Mouse (Mus musculus) cerebellum, adult 18-20 months (tissue): ENCODE measurements at regions not wholly inside any gene's neighbourhood (a gene's known extent, or its start where the extent isn't known, plus 50 kb on each side); places are given as distances from the start of the nearest gene placed in this dataset.

Experiments used
- DNase-seq, 2 experiments: peaks; one replicate each; pipeline ENCODE4 v3.0.0; 2021

DNA sequence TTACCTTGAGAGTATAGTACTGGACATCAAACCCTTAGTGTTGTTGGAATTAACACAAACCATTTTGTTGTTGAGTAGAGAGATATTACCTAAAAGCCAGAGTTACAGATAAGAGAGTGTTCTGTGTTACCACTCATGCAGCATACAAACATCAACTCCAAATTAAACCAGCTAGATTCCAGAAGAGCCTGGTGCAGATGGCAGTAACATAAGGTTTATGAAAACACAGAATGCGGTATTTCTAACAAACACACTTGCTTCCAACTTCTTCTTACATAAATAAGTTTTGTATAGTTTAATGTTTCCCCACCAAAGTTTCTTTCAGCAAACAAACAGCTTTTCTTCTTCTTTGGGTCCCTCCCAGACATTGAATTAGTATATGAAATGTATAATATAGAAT is 675.1 kb downstream of the Adgrl2 start:
- no peak for DNase-seq

DNA sequence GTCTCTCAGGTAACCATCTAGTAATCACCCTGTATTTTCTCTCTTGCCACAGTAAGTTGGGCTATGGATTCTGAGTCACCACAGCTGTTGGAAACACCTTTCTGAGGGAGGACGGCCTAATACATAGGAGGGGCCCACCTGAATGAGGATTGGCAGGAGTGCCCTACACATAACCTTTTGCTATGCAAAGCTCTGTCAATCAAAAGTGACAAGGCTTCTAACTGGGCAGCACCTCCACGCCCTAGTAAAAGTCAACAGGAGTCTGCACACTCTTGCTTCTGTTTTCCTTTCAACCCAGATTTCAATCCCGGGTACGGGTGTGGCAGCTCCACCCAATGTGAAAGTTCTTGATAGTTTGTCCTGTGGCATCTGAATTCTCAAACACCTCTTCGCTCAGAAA is 694.8 kb downstream of the Adgrl2 start:
- no peak for DNase-seq

GRCm38 (mm10) chr3:148278978-148279377 is 711.4 kb downstream of the Adgrl2 start:
- no peak for DNase-seq

DNA sequence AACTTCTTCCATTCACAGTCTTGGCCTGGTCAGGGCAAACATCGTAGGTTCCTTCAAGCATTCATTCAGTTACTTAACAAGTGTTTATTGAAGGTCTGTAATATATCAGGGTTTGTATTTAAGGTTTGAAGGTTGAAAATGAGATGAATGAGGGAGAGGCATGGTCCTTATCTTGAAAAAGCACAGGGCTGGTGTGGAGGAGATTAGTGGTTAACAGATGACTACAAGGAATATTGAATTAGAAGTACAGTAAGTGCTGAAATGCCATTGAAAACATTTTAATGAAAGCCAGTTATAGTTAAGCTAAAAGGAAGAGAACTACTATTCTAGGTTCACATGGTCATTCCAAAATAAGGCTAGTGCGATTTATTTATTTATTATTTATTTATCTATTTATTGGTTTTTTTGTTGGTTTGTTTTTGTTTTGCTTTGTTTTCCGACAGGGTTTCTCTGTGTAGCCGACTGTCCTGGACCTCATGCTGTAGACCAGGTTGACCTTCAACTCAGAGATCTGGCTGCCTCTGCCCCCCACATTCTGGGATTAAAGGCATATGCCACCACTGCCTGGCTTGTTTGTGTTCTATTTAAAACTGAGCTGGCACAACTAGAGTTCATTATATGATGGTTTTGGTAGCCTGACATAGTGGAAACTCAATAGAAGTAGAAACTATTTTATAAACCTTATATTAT is 718.1 kb downstream of the Adgrl2 start:
- no peak for DNase-seq

GRCm38 (mm10) chr3:148268812-148269211 is 721.5 kb downstream of the Adgrl2 start:
- no peak for DNase-seq

DNA sequence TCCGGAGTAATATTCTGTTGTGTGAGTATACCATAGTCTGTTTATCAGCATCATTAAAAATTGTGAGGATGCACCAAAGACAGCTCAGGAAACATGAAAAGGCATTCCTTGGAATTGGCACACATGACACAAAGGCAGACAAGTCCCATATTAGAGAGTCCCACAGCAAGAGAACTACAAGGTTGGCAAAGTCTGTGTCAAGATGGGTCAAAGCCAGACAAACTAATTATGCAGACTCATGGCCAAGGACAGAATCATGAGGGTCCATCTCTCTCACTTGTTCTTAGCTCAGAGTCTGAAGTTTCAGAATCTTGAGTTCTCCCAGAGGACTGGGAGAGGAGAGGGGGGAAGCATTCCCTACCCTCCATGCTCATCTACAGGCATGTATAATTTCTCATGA is 731.1 kb downstream of the Adgrl2 start:
- no peak for DNase-seq

- peak; percentile 34 to 50 for DNase-seq
Measured at GRCm38 (mm10) chr3:148248617-148249016, 741.7 kb downstream of the Adgrl2 start.

DNA sequence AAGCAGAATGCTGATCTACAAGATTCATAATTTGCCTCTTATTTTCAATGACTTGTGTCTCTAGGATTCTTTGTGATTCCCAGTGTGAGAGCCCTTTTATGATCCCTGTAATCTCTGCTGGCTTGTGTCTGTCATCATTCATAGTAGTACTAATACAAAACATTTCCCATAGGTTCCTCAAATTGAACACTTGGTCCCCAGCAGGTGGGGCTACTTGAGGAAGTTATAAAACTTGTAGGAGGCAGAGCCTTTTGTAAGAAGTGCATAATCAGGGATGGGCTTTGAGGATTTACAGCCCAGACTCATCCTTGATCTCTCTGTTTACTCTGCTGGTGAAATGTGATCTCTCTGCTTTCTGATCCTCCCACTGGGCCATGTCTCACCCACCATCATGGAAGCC is 743.6 kb downstream of the Adgrl2 start:
- no peak for DNase-seq

- DNase-seq: no peak
Measured at GRCm38 (mm10) chr3:148238093-148238492, 752.3 kb downstream of the Adgrl2 start.

GRCm38 (mm10) chr3:148237555-148237954 is 752.8 kb downstream of the Adgrl2 start:
- no peak for DNase-seq

- no peak for DNase-seq
Measured at GRCm38 (mm10) chr3:148233616-148234015, 756.7 kb downstream of the Adgrl2 start.

DNA sequence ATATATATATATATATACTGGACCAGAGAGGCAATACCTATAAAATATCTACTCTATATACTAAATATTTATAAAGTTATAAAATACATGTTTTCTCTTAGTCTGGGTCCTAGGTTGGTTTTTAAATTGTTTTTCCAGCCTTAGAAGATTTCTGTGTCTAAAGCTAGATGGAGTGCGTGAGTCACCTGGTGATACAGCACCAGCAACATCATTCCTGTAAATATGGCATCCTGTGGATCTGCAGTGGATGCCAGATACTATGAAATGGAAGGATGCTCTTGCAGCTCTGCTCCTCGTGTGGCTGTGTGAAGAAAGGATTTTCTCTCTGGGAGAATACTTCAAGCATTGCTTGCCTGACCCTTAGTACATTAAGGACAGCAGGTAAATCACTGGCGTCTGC is 761.2 kb downstream of the Adgrl2 start:
- DNase-seq: no peak

- DNase-seq: no peak
Measured at GRCm38 (mm10) chr3:148228002-148228707, 762.2 kb downstream of the Adgrl2 start.

DNA sequence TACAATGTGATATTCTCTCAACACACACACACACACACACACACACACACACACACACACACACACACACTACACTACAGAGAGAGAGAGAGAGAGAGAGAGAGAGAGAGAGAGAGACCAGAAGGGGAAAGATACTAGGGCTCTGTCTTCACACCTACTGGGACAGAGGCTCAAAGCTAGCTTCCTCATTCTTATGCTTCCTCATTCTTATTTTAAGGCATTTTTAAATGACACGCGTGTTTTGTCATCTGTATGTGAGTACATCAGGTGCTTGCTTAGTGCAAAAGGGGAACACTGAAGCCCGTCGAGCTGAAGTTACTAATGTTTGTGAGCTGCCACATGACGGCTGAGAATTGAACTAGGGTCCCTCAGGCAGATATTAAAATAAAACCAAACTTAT is 769.5 kb downstream of the Adgrl2 start:
- DNase-seq: no peak

DNA sequence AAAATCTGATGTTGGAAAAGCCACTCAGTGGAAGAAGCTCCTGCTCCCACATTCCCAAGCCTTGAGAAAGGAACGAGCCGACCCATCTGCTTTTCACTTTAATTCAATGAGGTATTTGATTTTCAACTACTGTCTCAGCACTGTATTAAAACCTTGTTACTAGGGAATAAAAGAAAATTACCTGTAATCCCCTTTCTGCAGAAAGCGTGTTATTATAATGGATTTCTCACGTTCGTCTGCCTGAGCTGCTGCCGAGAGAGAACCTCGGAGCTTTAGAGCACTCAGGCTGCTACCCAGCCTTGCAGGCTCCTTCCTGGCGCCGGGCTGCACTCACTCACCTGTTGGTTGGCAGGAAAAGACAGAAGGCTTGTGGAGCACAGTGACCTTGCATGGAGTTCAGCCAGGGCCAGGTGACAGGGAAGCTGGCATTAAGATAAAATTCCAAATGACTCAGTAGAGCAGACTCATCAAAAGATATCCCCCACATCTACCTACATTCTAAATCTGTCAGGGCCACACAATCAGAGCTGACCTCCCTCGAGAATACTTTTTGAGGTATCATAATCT is 770.2 kb downstream of the Adgrl2 start:
- no peak for DNase-seq

GRCm38 (mm10) chr3:148202148-148202547 is 788.2 kb downstream of the Adgrl2 start:
- no peak for DNase-seq

DNA sequence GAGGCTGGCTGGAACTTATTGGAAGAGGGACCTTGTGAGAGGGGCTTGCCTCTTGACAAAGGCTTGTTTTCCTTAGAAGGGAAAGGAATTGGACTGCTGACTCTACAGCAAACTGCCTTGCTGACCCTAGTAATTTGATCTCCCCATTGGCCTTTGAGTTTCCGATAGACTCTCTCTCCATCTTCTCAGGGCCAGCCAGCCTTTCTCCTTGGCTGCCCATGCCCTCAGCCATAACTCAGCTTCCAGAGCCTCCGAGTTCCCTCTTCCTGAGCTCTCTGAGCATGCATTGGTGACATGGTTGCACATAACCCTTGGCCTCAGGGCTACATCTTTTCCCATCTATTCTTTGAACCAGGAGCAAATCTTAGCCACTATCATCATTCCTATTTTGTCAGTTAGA is 803.7 kb downstream of the Adgrl2 start:
- no peak for DNase-seq

DNA sequence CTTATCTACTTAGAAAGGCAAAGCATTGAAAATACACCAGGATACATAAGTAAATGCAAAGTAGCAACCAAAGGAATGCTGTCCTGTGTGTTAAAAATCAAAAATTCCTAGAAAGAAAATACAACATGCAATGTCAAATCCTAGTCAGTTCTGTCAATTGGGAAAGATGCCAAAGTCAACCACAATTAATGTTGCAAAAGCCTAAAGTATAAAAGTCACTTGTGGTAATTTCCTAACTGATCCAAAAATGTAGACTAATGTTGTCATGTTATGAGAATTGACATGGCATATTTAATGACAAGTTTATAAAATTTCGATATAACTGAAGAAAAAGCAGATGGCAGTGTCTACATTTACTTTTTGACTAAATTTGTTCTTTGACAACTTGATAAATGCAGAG is 822.8 kb downstream of the Adgrl2 start:
- DNase-seq: no peak

DNA sequence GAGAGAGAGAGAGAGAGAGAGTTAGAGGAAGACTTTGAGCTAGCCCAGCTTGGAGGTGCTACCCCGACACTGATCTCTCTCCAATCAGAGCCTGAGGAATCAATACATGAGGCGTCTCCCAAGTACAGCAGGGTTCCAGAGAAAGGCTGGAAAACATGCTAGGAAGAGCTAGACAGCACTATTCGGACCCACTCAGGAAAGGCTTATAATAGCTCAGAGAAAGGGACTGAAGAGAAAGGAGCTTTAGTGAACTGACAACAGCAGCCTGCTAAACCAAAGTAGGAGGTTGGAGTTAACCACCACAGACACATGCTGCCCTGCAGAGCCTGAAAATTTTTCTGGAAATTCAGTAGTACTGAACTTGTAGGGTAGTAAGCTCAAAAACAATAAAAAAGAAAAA is 831.3 kb downstream of the Adgrl2 start:
- DNase-seq: no peak

DNA sequence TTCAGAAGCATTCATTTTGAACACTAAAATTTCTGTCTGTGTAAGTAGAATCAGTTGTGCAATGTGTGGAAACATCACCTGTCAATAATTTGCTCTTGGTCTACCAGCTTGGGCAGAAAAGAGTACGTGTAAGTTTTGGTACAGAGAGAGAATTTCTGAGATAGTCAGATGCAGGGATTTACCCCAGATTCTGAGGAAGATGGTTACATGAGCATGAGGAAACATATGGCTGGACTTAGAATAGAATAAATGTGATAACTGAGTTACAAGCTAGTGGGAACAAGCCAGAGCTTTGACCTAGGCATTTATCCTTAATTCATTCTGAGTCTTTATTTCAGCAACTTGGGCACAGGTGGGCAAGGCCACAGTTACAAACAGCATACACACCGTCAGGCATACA is 831.8 kb downstream of the Adgrl2 start:
- no peak for DNase-seq

- no peak for DNase-seq
Measured at GRCm38 (mm10) chr3:148143776-148144175, 846.6 kb downstream of the Adgrl2 start.

DNA sequence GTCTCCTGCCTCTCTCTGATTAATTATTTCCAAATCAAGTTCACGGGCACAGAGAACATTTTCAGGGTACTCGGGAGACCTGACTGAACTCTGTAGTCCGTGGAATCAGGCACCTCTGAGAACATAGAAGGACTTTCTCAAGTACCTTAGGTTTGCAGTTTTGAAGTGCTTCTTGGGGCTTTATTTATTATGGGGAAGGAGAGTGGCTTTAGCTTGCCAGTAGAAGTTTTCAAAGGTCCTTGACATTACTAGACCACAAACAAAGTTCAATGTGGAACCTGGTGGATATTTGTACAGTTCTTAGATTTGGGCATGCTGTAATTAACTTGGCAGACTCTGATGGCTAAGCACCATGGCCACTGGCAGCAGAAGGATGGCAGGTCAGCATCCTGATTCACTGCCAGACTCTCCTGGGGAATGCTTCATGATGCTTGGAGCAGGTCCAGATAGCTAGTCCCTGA is 853.5 kb downstream of the Adgrl2 start:
- peak; percentile 12 to 28 for DNase-seq

GRCm38 (mm10) chr3:148134646-148135045 is 855.7 kb downstream of the Adgrl2 start:
- DNase-seq: no peak

DNA sequence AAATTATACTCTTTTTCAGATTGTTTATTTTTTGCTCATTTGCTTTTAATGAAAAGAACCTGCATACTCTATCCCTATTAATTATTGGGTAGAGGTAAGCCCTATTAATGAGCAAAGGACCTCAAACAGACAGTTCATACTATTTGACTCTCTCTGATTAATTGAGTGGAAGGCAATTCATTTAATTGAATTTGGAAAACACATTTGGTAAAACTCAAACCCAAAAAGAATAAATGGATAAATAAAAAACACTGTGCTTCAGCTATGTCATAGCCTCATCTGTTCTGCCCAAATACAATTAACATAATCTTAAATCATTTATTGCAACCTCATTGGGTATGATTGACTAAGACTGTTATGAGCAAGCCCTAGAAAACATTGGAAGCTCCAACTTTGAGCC is 874.8 kb downstream of the Adgrl2 start:
- no peak for DNase-seq
